Mouse (Mus musculus): ENCODE measurements around the gene Calr. TPM values are rescaled to one million over a fixed set of nuclear protein-coding genes. Genes with fewer than 3 reads are reported as not detected.

Calr gene
- polyA plus RNA-seq, 1 experiment, result 189 TPM

DNA sequence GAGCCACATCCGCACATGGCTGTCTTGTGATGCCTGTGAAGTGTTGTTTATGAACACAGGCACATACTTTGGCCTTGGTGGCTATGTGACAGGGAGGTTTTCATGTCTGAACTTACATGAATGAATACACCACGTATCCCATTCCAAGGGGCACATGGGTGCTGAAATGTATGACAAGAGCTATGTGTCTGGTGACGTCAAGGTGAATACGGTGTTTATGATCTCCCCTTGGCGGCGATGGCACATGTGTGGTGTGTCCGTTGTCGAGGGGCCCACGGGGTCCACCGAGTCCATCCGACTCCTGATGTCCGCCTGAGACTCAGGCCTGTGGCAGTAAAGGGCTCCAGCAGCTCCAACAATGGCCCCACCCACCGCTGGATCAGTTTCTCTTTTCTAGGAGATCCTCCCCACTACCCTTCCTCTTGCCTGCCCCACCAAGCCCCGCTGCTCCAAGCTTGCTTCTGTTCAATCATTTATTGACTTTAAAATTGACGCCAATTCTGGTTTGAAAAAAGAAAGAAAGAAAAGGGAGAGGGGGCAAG, 49.4 kb downstream of the Calr start:
- H3K4me3 ChIP-seq (replicated peaks; ENCODE audit: extremely low read depth, low read depth, low read length), result no peak overlapping the region
- H3K4me1 ChIP-seq (ENCODE audit: control insufficient read depth, insufficient read depth, low read length), result peaks cover 23% of the 10 kb centered on the region
- DNase-seq, result no peak
- TF ChIP-seq POLR2A (IDR thresholded peaks at IDR 0.05; ENCODE audit: borderline replicate concordance, extremely low read depth, low read depth, low read length) (no peak), CTCF (IDR thresholded peaks at IDR 0.05; ENCODE audit: insufficient read depth, low read length) (no peak)
- 82% methylated on average over 15 of the region's 15 CpGs for WGBS

DNA sequence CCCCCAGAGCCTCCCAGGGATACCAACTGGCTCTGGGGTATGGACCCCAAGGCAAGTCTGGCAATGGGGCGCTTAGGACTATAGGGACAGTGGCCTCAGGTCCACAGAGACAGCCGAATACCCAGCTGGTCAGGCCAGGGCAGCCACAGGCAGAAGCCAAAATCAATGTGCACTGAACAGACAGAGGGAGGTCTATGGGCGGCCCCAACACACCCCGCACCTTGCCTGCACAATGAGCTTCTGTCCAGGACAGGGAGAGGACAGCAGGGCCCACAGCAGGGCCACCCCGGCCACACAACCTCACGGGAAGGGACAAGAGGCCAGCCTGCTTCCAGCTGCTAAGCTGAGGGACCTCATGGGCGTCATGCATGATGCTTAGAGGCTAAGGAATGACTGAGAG, 52.2 kb downstream of the Calr start:
- Histone ChIP-seq H3K4me3 (replicated peaks; ENCODE audit: extremely low read depth, low read depth, low read length) (no peak overlapping the region), H3K4me1 (ENCODE audit: control insufficient read depth, insufficient read depth, low read length) (peaks cover 34% of the 10 kb centered on the region)
- WGBS, result 57% methylated on average over 7 of the region's 7 CpGs
- no peak for TF ChIP-seq POLR2A (IDR thresholded peaks at IDR 0.05; ENCODE audit: borderline replicate concordance, extremely low read depth, low read depth, low read length)
- TF ChIP-seq CTCF (IDR thresholded peaks at IDR 0.05; ENCODE audit: insufficient read depth, low read length), result no peak
- DNase-seq, result no peak

DNA sequence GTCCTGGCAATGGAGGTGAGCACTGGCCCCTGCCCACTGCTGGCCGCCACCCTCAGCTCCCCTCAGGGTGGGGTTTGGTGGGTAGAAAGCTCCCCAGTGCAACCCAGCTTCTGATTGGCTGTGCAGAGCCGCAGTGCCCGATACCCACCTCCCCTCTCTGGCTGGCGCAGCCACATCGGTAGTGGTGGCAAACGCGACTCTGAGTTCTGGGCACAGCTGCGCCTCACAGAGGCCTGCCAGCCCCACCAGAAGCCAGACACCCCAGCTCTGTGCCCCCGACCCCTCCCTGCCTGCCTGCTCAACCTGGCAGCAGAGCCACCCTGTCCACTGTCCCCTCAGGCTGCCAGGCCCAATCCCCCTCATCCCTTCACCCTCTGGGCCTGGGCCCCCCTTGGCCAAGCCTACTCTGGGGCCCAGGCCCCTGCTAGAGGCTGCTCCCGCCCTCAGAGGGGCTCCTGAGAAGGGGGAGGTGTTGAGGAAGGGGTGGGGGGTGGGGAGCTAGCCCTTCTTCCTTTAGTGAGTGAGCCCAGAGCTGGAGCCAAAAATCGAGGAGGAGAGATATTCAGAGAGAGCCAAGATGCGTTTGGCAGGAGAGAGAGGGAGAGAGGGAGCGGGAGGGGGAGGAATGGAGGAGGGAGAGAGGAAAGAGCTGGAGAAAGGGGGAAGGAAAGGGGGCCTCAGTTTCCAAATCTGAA, 52.8 kb downstream of the Calr start:
- WGBS, result 55% methylated on average over 13 of the region's 13 CpGs
- no peak overlapping the region for H3K4me3 ChIP-seq (replicated peaks; ENCODE audit: extremely low read depth, low read depth, low read length)
- DNase-seq, result no peak
- peaks cover 39% of the 10 kb centered on the region for H3K4me1 ChIP-seq (ENCODE audit: control insufficient read depth, insufficient read depth, low read length)
- TF ChIP-seq CTCF (IDR thresholded peaks at IDR 0.05; ENCODE audit: insufficient read depth, low read length) (no peak), POLR2A (IDR thresholded peaks at IDR 0.05; ENCODE audit: borderline replicate concordance, extremely low read depth, low read depth, low read length) (no peak)

DNA sequence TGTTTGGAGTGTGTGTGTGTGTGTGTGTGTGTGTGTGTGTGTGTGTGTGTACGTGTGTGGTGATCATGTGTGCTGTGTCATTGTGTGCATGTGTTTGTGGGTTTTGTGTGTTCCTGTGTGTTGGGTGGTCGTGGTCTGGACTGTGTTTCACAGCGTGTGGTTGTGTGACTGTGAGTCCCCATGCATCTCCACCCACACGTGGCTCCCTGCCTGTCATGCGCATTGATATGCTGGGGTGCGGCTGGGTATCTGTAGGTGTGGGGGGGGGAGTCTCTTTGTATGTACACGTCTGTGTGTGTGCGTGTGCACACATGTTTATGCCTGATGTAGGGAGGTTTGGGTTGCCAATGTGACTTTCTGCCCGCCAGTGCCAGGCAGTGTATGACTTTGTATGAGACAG, 53.6 kb downstream of the Calr start:
- 76% methylated on average over 9 of the region's 9 CpGs for WGBS
- H3K4me3 ChIP-seq (replicated peaks; ENCODE audit: extremely low read depth, low read depth, low read length), result no peak overlapping the region
- DNase-seq, result no peak
- TF ChIP-seq CTCF (IDR thresholded peaks at IDR 0.05; ENCODE audit: insufficient read depth, low read length) (no peak), POLR2A (IDR thresholded peaks at IDR 0.05; ENCODE audit: borderline replicate concordance, extremely low read depth, low read depth, low read length) (no peak)
- H3K4me1 ChIP-seq (ENCODE audit: control insufficient read depth, insufficient read depth, low read length), result peaks cover 31% of the 10 kb centered on the region

DNA sequence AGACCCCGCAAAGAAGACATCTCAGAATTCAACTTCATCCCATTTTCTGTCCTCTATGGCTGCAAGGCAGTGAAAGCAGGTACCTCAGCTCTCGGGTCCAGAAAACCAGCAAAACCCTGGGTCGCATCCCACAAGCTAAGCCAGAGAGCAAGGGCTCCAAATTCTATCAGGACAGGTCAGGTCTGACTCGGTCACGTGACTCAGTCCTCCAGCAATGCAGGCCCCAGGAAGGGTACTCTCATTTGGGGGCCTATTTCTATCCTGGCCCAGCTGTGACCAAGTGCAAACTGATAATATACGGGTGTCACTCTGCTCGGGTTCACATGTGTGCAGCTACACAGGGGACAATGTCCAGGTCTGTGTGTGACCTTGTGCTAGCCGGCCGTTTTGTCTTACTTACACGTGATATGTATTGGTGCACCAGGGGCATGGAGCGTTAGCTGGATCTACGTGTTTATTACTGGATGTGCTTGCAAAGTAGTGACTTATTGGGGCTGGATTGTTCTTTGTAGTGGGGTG, 54.2 kb downstream of the Calr start:
- DNase-seq, result no peak
- 74% methylated on average over 12 of the region's 12 CpGs for WGBS
- TF ChIP-seq POLR2A (IDR thresholded peaks at IDR 0.05; ENCODE audit: borderline replicate concordance, extremely low read depth, low read depth, low read length) (no peak), CTCF (IDR thresholded peaks at IDR 0.05; ENCODE audit: insufficient read depth, low read length) (no peak)
- H3K4me3 ChIP-seq (replicated peaks; ENCODE audit: extremely low read depth, low read depth, low read length), result no peak overlapping the region
- peaks cover 29% of the 10 kb centered on the region for H3K4me1 ChIP-seq (ENCODE audit: control insufficient read depth, insufficient read depth, low read length)

Other genes with a start within 250 kb of the Calr start
- gene Ier2, start 184.1 kb downstream of the Calr start, polyA plus RNA-seq (2012; rRNA removed), result 34.6 and 47.1 TPM in 2 replicates
- 87.5 and 99.1 TPM in 2 replicates for gene Trmt1, start 160.6 kb downstream of the Calr start, polyA plus RNA-seq (2012; rRNA removed)
- 72.5 and 81.8 TPM in 2 replicates for gene Nacc1, start 159.1 kb downstream of the Calr start, polyA plus RNA-seq (2012; rRNA removed)
- 20.2 and 21.9 TPM in 2 replicates for gene Lyl1, start 145.5 kb downstream of the Calr start, polyA plus RNA-seq (2012; rRNA removed)
- gene G430095P16Rik, start 123.9 kb downstream of the Calr start, polyA plus RNA-seq (2012; rRNA removed), result 2.0 and 2.8 TPM in 2 replicates
- gene Nfix, start 46.6 kb downstream of the Calr start, polyA plus RNA-seq (2012; rRNA removed), result 80.1 and 96.2 TPM in 2 replicates
- gene Dand5, start 24.1 kb downstream of the Calr start, polyA plus RNA-seq (2012; rRNA removed), result 2.5 and 2.9 TPM in 2 replicates
- 21.3 and 31.7 TPM in 2 replicates for gene Gadd45gip1, start 15.4 kb downstream of the Calr start, polyA plus RNA-seq (2012; rRNA removed)
- gene Rad23a, start 6.3 kb downstream of the Calr start, polyA plus RNA-seq (2012; rRNA removed), result 72.6 and 75.9 TPM in 2 replicates
- 33.8 and 42.4 TPM in 2 replicates for gene Farsa, start 10.1 kb upstream of the Calr start, polyA plus RNA-seq (2012; rRNA removed)
- 1.5 and 1.8 TPM in 2 replicates for gene Syce2, start 25.2 kb upstream of the Calr start, polyA plus RNA-seq (2012; rRNA removed)
- 65.8 and 75.3 TPM in 2 replicates for gene Gcdh, start 47.0 kb upstream of the Calr start, polyA plus RNA-seq (2012; rRNA removed)
- 0.14 and 0.23 TPM in 2 replicates for gene Klf1, start 55.0 kb upstream of the Calr start, polyA plus RNA-seq (2012; rRNA removed)
- gene Dnase2a, start 61.6 kb upstream of the Calr start, polyA plus RNA-seq (2012; rRNA removed), result 19.6 and 26.7 TPM in 2 replicates
- 0.34 and 0.41 TPM in 2 replicates for gene Mast1, start 90.4 kb upstream of the Calr start, polyA plus RNA-seq (2012; rRNA removed)
- gene Rtbdn, start 100.1 kb upstream of the Calr start, polyA plus RNA-seq (2012; rRNA removed), result not detected in 2 replicates
- gene Gm49661, start 122.5 kb upstream of the Calr start, polyA plus RNA-seq (2012; rRNA removed), result not detected in 2 replicates
- 93.2 and 117 TPM in 2 replicates for gene Prdx2, start 122.7 kb upstream of the Calr start, polyA plus RNA-seq (2012; rRNA removed)
- gene Rnaseh2a, start 122.8 kb upstream of the Calr start, polyA plus RNA-seq (2012; rRNA removed), result 27.4 and 30.4 TPM in 2 replicates
- 80.8 and 125 TPM in 2 replicates for gene Junb, start 131.8 kb upstream of the Calr start, polyA plus RNA-seq (2012; rRNA removed)
- 9.5 and 10.5 TPM in 2 replicates for gene Hook2, start 143.7 kb upstream of the Calr start, polyA plus RNA-seq (2012; rRNA removed)
- 0.13 and 0.23 TPM in 2 replicates for gene Best2, start 167.6 kb upstream of the Calr start, polyA plus RNA-seq (2012; rRNA removed)
- 87.2 and 128 TPM in 2 replicates for gene Asna1, start 178.3 kb upstream of the Calr start, polyA plus RNA-seq (2012; rRNA removed)
- 96.9 and 99.1 TPM in 2 replicates for gene Trir, start 179.9 kb upstream of the Calr start, polyA plus RNA-seq (2012; rRNA removed)
- 49.1 and 68.3 TPM in 2 replicates for gene Tnpo2, start 190.0 kb upstream of the Calr start, polyA plus RNA-seq (2012; rRNA removed)
- gene Fbxw9, start 213.1 kb upstream of the Calr start, polyA plus RNA-seq (2012; rRNA removed), result 42.5 and 44.7 TPM in 2 replicates
- not detected in 2 replicates for gene Gm5741, start 221.0 kb upstream of the Calr start, polyA plus RNA-seq (2012; rRNA removed)
- gene Dhps, start 224.8 kb upstream of the Calr start, polyA plus RNA-seq (2012; rRNA removed), result 45.9 and 49.9 TPM in 2 replicates
- 97.1 and 120 TPM in 2 replicates for gene Wdr83os, start 233.8 kb upstream of the Calr start, polyA plus RNA-seq (2012; rRNA removed)
- 21.2 and 33.1 TPM in 2 replicates for gene Wdr83, start 234.4 kb upstream of the Calr start, polyA plus RNA-seq (2012; rRNA removed)
- gene Man2b1, start 236.3 kb upstream of the Calr start, polyA plus RNA-seq (2012; rRNA removed), result 74.1 and 87.1 TPM in 2 replicates

Data from lung, adult 2 months (tissue).